Mouse (Mus musculus) spleen, adult 2 months (tissue): ENCODE measurements around the gene Phlpp1. TPM values are rescaled to one million over a fixed set of nuclear protein-coding genes. Genes with fewer than 3 reads are reported as not detected.

Experiments
- DNase-seq, 2 experiments: peaks; one replicate each; pipeline versions ENCODE4 v3.0.0 to v3.0.0-alpha.2; 2012 to 2021; ENCODE audit warnings: low spot score in 2 of 2, low read depth in 1 of 2
- H3K27ac ChIP-seq: fragments of 200-500 bp; 2 replicates; pipeline ENCODE4 v1.5.1; 2012; ENCODE audit warnings: low read length, inconsistent platforms; ENCODE audit not compliant: insufficient read depth
- H3K27me3 ChIP-seq: fragments of 200-500 bp; 2 replicates; pipeline ENCODE4 v1.6.1; 2012; ENCODE audit warnings: mild to moderate bottlenecking, moderate library complexity, low read length, inconsistent platforms; ENCODE audit not compliant: control insufficient read depth, insufficient read depth
- H3K36me3 ChIP-seq: fragments of 200-500 bp; 2 replicates; pipeline ENCODE4 v1.6.1; 2012; ENCODE audit warnings: mild to moderate bottlenecking, low read length, inconsistent platforms; ENCODE audit not compliant: control insufficient read depth, insufficient read depth
- H3K4me1 ChIP-seq: fragments of 200-500 bp; 2 replicates; pipeline ENCODE4 v1.6.1; 2011; ENCODE audit warnings: inconsistent platforms; ENCODE audit not compliant: control insufficient read depth, insufficient read depth, insufficient read length
- H3K4me3 ChIP-seq: fragments of 200-500 bp; 2 replicates; pipeline ENCODE4 v1.5.1; 2011; ENCODE audit warnings: mild to moderate bottlenecking, inconsistent platforms; ENCODE audit not compliant: insufficient read depth, insufficient read length; ENCODE audit errors: extremely low read depth
- CTCF ChIP-seq: fragments of 200-500 bp; IDR thresholded peaks from 2 replicates; pipeline ENCODE4 v1.5.1; 2011; ENCODE audit warnings: mild to moderate bottlenecking, inconsistent platforms; ENCODE audit not compliant: insufficient read depth, insufficient read length, insufficient replicate concordance; ENCODE audit errors: extremely low read depth
- POLR2A ChIP-seq: fragments of 200-500 bp; IDR thresholded peaks from 2 replicates; pipeline ENCODE4 v1.6.1; 2011; ENCODE audit warnings: low read depth, low read length, inconsistent platforms
- WGBS: fragments of 180-500 bp; shearing (Covaris S2); methylation state at CpG from one replicate; pipeline ENCODE4 v1.1.7; 2018; 5-methylcytosine and 5-hydroxymethylcytosine counted together
- polyA plus RNA-seq: library from polyadenylated mRNA; depleted of rRNA; stranded (reverse); fragments of >200 nt; gene quantifications from 2 replicates; pipeline ENCODE4 v1.2.3, GENCODE M21; 2012

Gene Phlpp1
- polyA plus RNA-seq, 1 experiment = 6.0 TPM

- no peak overlapping the region for H3K4me3 ChIP-seq
Measured at GRCm38 (mm10) chr1:106316641-106317304, 145.2 kb downstream of the Phlpp1 start.

DNA sequence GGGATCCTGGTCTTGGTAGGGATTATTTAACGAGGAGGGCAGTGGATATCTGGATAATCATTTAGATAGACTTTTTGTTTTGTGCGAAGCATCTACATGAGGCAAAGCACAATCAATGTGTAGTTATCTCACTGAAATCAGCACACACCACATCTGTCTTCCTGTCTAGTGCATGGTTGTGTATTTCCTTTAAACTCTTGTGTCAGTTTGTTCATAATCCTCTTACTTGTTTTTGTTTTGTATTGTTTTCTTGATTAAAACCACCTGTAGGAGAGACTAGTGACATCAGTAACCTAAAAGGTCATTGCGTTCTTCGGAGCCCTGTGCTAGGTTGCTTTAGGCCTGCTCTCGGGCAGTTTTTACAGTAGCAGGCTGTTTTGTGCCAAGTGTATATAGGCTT, 146.8 kb downstream of the Phlpp1 start:
- TF ChIP-seq POLR2A (no peak), CTCF (no peak)
- 72% methylated on average over 5 of the region's 5 CpGs for WGBS
- no peak overlapping the region for H3K4me3 ChIP-seq

More at GRCm38 (mm10) chr1:106316641-106317304, 145.2 kb downstream of the Phlpp1 start:
- Histone ChIP-seq H3K27ac (no peak overlapping the region), H3K27me3 (no peaks in the 10 kb centered on the region), H3K36me3 (no peaks in the 10 kb centered on the region), H3K4me1 (peaks cover 14% of the 10 kb centered on the region)
- DNase-seq = no peak
- WGBS = 22% methylated on average over 4 of the region's 4 CpGs
- TF ChIP-seq CTCF = no peak
- TF ChIP-seq POLR2A = no peak

DNA sequence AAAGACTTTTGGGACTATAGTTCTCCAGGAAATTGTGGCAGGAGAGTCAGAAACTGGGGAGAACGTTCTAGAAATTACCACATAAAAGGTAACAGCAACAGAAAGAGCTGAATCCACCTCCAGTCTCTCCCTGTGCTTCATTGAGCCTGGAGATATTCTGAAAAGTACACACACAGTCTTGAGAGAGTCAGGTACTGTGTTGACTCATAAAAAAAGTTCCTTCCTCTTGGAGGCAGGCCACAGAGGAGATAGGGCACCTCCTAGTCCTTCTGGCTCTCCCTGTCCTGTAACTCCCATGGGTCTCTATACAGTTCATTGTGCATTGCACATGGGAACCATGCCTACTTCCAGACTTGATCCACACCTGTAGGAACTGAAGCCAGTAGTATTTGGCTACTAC, 149.0 kb downstream of the Phlpp1 start:
- WGBS = 48% methylated on average over 1 of the region's 1 CpGs
- Histone ChIP-seq H3K36me3 (no peaks in the 10 kb centered on the region), H3K4me3 (no peak overlapping the region), H3K27ac (no peak overlapping the region), H3K27me3 (no peaks in the 10 kb centered on the region), H3K4me1 (peaks cover 18% of the 10 kb centered on the region)
- TF ChIP-seq CTCF (no peak), POLR2A (no peak)
- no peak for DNase-seq

More for the DNA sequence above, 146.8 kb downstream of the Phlpp1 start:
- no peaks in the 10 kb centered on the region for H3K27me3 ChIP-seq
- no peak for DNase-seq
- peaks cover 18% of the 10 kb centered on the region for H3K4me1 ChIP-seq
- no peaks in the 10 kb centered on the region for H3K36me3 ChIP-seq
- no peak overlapping the region for H3K27ac ChIP-seq

- DNase-seq = peak in 1 of 2 experiments; percentile 71
- Histone ChIP-seq H3K4me1 (peaks cover 15% of the 10 kb centered on the region), H3K27me3 (no peaks in the 10 kb centered on the region), H3K4me3 (no peak overlapping the region), H3K36me3 (no peaks in the 10 kb centered on the region), H3K27ac (peak overlapping the region; percentile 50)
- TF ChIP-seq CTCF = no peak
- TF ChIP-seq POLR2A = no peak
- WGBS = 15% methylated on average over 8 of the region's 8 CpGs
Measured at GRCm38 (mm10) chr1:106321432-106322126, 150.0 kb downstream of the Phlpp1 start.

DNA sequence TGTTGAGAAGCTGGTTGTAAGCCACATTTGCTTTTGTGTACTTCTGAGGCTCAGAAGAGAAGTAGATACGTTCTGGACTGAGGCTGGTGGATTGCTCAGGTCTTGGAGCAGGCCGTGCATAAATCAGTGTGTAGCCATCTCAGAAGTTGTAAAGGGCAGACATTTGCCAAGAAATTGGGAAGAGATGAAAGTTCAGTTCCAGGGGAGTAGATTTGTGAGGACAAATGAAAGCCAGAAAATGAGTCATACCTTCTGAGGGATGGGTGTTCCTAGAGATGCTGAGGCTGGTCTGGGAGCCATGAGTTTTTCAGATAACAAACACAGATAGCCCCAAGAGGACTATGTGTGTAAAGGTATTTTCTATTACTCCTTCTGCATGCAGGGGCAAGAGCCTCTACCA, 155.1 kb downstream of the Phlpp1 start:
- TF ChIP-seq CTCF (no peak), POLR2A (no peak)
- Histone ChIP-seq H3K27ac (no peak overlapping the region), H3K36me3 (no peaks in the 10 kb centered on the region), H3K27me3 (no peaks in the 10 kb centered on the region), H3K4me1 (peaks cover 5% of the 10 kb centered on the region), H3K4me3 (no peak overlapping the region)
- DNase-seq = no peak
- WGBS = 88% methylated on average over 2 of the region's 2 CpGs

DNA sequence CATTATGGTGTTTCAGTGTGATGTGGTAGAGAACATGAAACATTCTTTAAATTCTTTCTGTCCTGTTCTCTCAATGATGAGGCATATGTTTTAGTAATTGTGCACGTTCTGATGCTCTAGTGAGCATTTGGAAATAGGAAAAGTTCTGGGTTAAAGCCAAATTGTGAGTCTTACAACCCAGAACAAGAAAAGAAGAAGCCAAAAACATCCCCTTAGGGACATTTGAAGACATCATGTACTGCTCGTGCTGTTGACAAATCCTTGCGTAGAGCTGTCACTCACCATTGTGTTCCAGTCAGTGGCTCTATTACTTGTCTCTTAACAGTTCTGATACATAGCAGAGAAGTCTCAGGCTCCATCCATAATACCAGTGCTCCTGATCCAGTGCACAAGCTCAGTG, 170.5 kb downstream of the Phlpp1 start:
- Histone ChIP-seq H3K27ac (no peak overlapping the region), H3K4me3 (no peak overlapping the region), H3K27me3 (no peaks in the 10 kb centered on the region), H3K4me1 (no peaks in the 10 kb centered on the region; the same call in 1 of the 2 replicates), H3K36me3 (peaks cover 4% of the 10 kb centered on the region; the same call in 1 of the 2 replicates)
- WGBS = 91% methylated on average over 3 of the region's 3 CpGs
- no peak for DNase-seq
- no peak for TF ChIP-seq POLR2A
- no peak for TF ChIP-seq CTCF

DNA sequence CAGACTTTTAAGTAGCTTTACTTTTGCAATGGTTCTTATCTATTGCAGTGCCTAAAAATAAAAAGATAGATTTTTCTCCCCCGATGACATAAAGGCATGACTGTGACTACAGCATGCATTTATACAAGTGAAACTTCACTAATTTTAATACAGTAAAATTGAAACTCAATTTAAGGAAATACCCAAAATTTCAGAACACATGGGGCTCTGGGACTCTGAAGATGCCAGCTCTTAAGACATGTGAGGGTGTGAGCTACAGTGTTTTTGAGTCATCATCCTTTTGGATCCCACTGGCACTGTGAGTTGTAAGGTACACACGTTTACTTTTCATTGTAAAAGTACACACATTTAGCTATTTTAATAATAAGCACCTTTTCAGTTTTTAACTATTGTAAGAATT, 173.7 kb downstream of the Phlpp1 start:
- 51% methylated on average over 2 of the region's 2 CpGs for WGBS
- DNase-seq = no peak

More for the DNA sequence above, 173.7 kb downstream of the Phlpp1 start:
- H3K27me3 ChIP-seq = no peaks in the 10 kb centered on the region
- no peak overlapping the region for H3K4me3 ChIP-seq
- peaks cover 2% of the 10 kb centered on the region; the same call in 1 of the 2 replicates for H3K36me3 ChIP-seq
- no peak for TF ChIP-seq CTCF
- no peak for TF ChIP-seq POLR2A
- H3K27ac ChIP-seq = no peak overlapping the region
- H3K4me1 ChIP-seq = no peaks in the 10 kb centered on the region; the same call in 1 of the 2 replicates
